Mouse (Mus musculus): ENCODE results near the gene Arhgap33. TPM values are rescaled to one million over a fixed set of nuclear protein-coding genes. Genes with fewer than 3 reads are reported as not detected.

Arhgap33 gene
- total RNA-seq, 2 experiments from 2014 or later: 101 to 119 TPM

- Histone ChIP-seq H3K27ac (no peak overlapping the region), H3K4me3 (no peak overlapping the region)
- TF ChIP-seq CTCF (conservative IDR thresholded peaks at IDR 0.05): peak; percentile 81
- DNase-seq (ENCODE audit: low spot score in 2 of 2): peak in 1 of 2 experiments; percentile 56
Measured at GRCm38 (mm10) chr7:30472411-30472810, 62.4 kb downstream of the Arhgap33 start.

Small RNAs within 50 kb of the gene (microRNA-seq; reads per million reads assigned to microRNA genes)
- gene Gm38670: 0.96 to 1.1 reads per million in 2 experiments

Other genes starting within 250 kb of the Arhgap33 start
- gene Clip3, start 243.3 kb downstream of the Arhgap33 start, total RNA-seq (2021): 100 to 1,000 TPM; 453 to 474 TPM
- 10 to 100 TPM; 50.8 to 51.8 TPM for gene Alkbh6, start 226.3 kb downstream of the Arhgap33 start, total RNA-seq (2021)
- 10 to 100 TPM in 1 of 2 experiments, 1 to 10 TPM in 1; 9.4 to 14.2 TPM for gene Syne4, start 220.3 kb downstream of the Arhgap33 start, total RNA-seq (2021)
- under 1 TPM; 0.41 to 0.81 TPM for gene E130208F15Rik, start 213.3 kb downstream of the Arhgap33 start, total RNA-seq (2021)
- 1 to 10 TPM; 6.7 to 7.3 TPM for gene Sdhaf1, start 211.2 kb downstream of the Arhgap33 start, total RNA-seq (2021)
- 10 to 100 TPM; 32.4 to 34.6 TPM for gene Lrfn3, start 172.3 kb downstream of the Arhgap33 start, total RNA-seq (2021)
- gene Tyrobp, start 121.3 kb downstream of the Arhgap33 start, total RNA-seq (2021): 10 to 100 TPM; 26.7 to 32.6 TPM
- gene Hcst, start 115.2 kb downstream of the Arhgap33 start, total RNA-seq (2021): 1 to 10 TPM in 1 of 2 experiments, not detected in 1; 1.5 TPM
- 1 to 10 TPM; 2.8 to 3.0 TPM for gene Nfkbid, start 113.3 kb downstream of the Arhgap33 start, total RNA-seq (2021)
- gene Aplp1, start 89.5 kb downstream of the Arhgap33 start, total RNA-seq (2021): 1,000 to 10,000 TPM; 1,283 to 1,305 TPM
- 10 to 100 TPM; 15.0 to 20.4 TPM for gene Kirrel2, start 77.4 kb downstream of the Arhgap33 start, total RNA-seq (2021)
- gene Nphs1, start 76.7 kb downstream of the Arhgap33 start, total RNA-seq (2021): 1 to 10 TPM; 1.2 to 1.3 TPM
- not detected for gene Prodh2, start 41.4 kb downstream of the Arhgap33 start, total RNA-seq (2021)
- 1 to 10 TPM; 2.7 to 4.8 TPM for gene Hspb6, start 17.1 kb upstream of the Arhgap33 start, total RNA-seq (2021)
- 1 to 10 TPM; 4.0 to 4.1 TPM for gene Proser3, start 17.2 kb upstream of the Arhgap33 start, total RNA-seq (2021)
- gene Lin37, start 24.8 kb upstream of the Arhgap33 start, total RNA-seq (2021): 10 to 100 TPM; 45.5 to 47.6 TPM
- gene U2af1l4, start 28.2 kb upstream of the Arhgap33 start, total RNA-seq (2021): 10 to 100 TPM; 71.4 to 90.8 TPM
- gene Gm49396, start 28.3 kb upstream of the Arhgap33 start, total RNA-seq (2021): 10 to 100 TPM in 1 of 2 experiments, 1 to 10 TPM in 1; 9.0 to 11.4 TPM
- gene Psenen, start 28.6 kb upstream of the Arhgap33 start, total RNA-seq (2021): 10 to 100 TPM; 79.9 to 92.3 TPM
- 1 to 10 TPM; 6.4 to 6.5 TPM for gene Igflr1, start 30.4 kb upstream of the Arhgap33 start, total RNA-seq (2021)
- 10 to 100 TPM; 49.8 to 57.5 TPM for gene Kmt2b, start 53.7 kb upstream of the Arhgap33 start, total RNA-seq (2021)
- gene Zbtb32, start 63.8 kb upstream of the Arhgap33 start, total RNA-seq (2021): not detected
- under 1 TPM in 1 of 2 experiments, not detected in 1; 0.69 TPM for gene Upk1a, start 77.8 kb upstream of the Arhgap33 start, total RNA-seq (2021)
- 100 to 1,000 TPM; 552 to 568 TPM for gene Cox6b1, start 91.1 kb upstream of the Arhgap33 start, total RNA-seq (2021)
- gene Etv2, start 100.8 kb upstream of the Arhgap33 start, total RNA-seq (2021): not detected
- gene Rbm42, start 115.3 kb upstream of the Arhgap33 start, total RNA-seq (2021): 10 to 100 TPM; 69.5 to 72.6 TPM
- gene Haus5, start 129.9 kb upstream of the Arhgap33 start, total RNA-seq (2021): 1 to 10 TPM; 6.6 to 6.8 TPM
- gene Pmis2, start 136.5 kb upstream of the Arhgap33 start, total RNA-seq (2021): not detected
- gene 2200002J24Rik, start 163.9 kb upstream of the Arhgap33 start, total RNA-seq (2021): not detected
- gene Atp4a, start 177.1 kb upstream of the Arhgap33 start, total RNA-seq (2021): under 1 TPM; 0.38 to 0.47 TPM
- gene Tmem147, start 194.5 kb upstream of the Arhgap33 start, total RNA-seq (2021): 100 to 1,000 TPM; 108 to 112 TPM
- not detected for gene Gapdhs, start 208.6 kb upstream of the Arhgap33 start, total RNA-seq (2021)
- 1 to 10 TPM; 4.9 to 6.1 TPM for gene Sbsn, start 216.4 kb upstream of the Arhgap33 start, total RNA-seq (2021)
- under 1 TPM; 0.56 to 1.00 TPM for gene Dmkn, start 228.7 kb upstream of the Arhgap33 start, total RNA-seq (2021)

All from layer of hippocampus, adult 2 months (tissue).